Mouse (Mus musculus) layer of hippocampus, postnatal 25 days (tissue): Measurements from ENCODE around the gene Gm9736. TPM values are rescaled to one million over a fixed set of nuclear protein-coding genes. Genes with fewer than 3 reads are reported as not detected.
"Not testable (repeated sequence)": the region's sequence is repeated elsewhere in the genome, so short reads cannot be mapped to it uniquely, and the experiment has no call there.

Experiments
- DNase-seq, 2 experiments: peaks; one replicate each; pipeline ENCODE4 v3.0.0; 2022; ENCODE audit warnings: mixed read lengths in 2 of 2, low spot score in 1 of 2; ENCODE audit errors: extremely low spot score in 1 of 2
- total RNA-seq, 2 experiments: library from RNA; stranded (reverse); gene quantifications; 2 replicates each; pipeline ENCODE4 v1.2.3; 2021

Gm9736 gene
- total RNA-seq, result not detected

DNA sequence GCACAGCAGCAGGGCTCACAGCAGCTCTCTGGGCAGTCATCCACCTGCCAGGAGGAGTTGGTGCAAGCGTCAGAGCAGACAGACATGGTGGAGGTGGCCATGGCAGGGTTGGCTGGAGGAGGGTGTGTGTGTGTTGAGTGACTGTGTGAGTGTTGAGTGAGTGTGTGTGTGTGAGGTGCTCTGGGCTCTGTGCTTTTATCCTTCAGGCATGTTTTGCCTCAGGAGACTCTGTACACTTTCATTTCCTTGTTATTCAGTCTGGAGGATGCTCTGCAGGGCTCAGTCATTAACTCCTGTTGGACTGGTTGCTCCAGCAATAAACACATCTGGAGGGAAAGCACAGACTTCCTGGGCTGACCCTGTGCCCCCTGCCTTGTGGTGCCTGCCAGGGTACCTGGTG lies at the start of gene Gm9736:
TSS of gene Gm9736 (minus strand) at position 101 of the 400 bp plus-strand sequence.
- DNase-seq, result not testable (repeated sequence)

DNA sequence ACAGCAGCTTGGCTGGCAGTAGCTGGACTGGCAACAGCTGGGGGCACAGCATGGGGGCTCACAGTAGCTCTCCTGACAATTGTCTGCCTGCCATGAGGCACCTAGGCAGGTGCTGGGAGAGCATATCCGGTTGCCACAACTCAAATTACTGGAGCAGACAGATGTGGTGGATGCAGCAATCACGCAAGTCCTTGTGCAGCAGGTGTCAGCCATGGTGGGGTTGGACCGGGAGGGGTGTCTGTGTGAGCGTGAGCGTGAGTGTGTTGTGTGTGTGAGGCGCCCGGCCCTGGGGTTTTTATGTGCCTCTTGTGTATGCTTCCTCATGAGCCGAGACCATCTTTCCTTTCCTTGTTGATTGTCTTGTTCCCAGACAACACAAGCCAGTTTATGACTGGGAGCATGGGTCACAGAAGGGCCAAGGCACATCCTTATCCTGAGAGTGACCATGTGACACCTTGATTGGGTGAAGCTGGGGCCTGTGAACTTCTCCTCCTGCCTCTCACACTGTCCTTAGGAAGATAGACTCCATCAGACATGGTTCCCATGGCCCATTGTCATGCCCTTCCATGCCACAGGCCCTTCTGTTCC lies 47.9 kb upstream of the Gm9736 start, which contains the start of gene Gm19668:
TSS of gene Gm19668 (minus strand) at position 213 of the 588 bp plus-strand sequence.
- DNase-seq, result no peak

DNA sequence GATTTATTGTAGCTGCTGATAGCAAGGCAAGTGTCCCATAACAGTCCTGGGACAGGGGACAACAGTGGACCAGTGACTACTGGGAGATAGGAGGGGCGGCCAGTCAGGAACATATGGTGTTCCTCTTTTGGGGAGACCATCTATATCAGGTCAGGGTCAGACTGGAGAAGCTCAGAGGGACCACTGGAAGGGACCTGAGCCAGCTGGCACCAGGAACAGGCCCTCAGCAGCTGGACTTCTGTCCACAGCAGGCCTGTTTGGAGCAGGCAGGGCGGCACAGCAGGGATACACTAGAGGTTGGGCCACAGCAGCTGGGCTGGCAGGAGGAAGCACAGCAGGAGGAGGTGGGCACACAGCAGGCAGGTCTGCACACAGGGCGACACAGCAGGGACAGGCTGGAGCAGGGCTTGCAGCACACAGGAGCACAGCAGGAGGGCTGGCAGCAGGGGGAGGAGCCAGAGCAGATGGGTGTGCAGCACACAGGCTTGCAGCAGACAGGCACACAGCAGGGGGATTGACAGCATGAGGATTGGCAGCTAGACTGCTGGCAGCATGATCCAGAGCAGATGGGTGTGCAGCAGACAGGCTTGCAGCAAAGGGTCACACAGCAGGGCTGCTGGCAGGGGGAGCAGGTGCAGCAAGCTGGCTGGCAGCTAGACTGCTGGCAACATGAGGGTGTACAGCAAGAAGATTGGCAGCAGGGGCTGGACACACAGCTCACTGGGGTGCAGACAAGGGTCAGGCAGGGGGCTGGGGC lies 47.2 kb upstream of the Gm9736 start:
- not testable (repeated sequence) for DNase-seq

DNA sequence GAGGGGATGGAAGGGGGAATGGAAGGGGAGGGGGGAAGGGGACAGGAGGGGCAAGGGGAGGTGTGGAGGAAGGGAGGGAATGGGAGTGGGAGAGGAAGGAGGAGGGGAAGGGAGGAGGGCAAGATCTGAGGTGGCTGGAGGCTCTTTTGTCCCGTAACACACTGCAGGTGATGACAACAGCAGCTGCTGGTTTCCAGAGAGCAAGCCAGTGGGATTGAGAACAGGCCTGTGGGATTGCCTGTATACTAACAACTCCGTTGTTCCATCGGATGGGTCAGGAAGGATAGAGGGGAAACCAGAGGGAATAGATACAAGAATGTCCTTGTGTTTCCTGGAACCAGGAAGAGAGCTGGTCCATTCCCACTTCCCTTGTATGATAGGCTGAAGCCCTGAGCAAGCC lies 46.5 kb upstream of the Gm9736 start:
- DNase-seq, result no peak

DNA sequence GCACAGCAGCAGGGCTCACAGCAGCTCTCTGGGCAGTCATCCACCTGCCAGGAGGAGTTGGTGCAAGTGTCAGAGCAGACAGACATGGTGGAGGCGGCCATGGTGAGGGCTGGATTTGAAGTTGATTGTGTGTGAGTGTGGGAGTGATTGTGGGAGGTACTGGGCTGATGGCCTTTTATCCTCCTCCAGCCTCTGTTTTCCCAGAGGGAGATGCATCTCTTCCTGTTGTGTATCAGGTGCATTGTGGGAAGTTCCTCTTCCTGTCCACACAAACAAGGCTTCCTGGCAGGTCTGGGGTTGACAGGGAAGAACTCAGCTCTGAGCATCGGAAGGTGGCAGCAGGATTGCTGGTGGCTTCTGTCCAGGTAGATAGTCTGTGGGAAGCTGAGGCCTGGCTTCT lies 43.8 kb upstream of the Gm9736 start, which contains the start of gene Gm9639:
TSS of gene Gm9639 (minus strand) at position 101 of the 400 bp plus-strand sequence.
- no peak for DNase-seq

DNA sequence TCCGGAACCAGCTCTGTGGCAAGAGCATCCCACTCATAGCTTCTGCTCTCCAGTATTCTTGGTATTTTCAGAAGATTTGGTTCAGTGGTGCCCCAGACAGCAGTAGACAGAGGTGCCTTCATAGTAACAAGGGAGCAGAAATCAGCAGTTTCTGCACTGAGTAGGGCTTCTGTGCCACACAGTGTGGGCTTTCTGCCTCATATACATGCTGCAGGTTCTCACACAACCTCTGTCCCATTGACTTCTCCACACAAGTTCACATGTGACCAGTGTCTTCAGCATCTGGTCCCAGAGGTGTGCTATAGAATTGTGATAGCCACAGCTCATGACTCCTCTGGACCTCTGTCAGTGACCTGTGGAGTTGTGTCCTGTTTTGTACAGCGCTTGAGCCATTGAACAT lies 37.5 kb upstream of the Gm9736 start:
- DNase-seq, result no peak

DNA sequence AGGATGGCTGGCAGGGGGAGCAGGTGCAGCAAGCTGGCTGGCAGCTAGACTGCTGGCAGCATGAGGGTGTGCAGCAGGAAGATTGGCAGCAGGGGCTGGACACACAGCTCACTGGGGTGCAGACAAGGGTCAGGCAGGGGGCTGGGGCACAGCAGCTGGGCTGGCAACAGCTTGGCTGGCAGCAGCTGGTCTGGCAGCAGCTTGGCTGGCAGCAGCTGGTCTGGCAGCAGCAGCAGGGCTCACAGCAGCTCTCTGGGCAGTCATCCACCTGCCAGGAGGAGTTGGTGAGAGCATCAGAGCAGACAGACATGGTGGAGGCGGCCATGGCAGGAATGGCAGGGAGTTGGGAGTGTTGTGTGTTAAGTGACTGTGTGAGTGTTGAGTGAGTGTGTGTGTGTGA lies 36.7 kb upstream of the Gm9736 start, which contains the start of gene Gm7137:
TSS of gene Gm7137 (minus strand) at position 325 of the 400 bp plus-strand sequence.
- DNase-seq, result not testable (repeated sequence)

DNA sequence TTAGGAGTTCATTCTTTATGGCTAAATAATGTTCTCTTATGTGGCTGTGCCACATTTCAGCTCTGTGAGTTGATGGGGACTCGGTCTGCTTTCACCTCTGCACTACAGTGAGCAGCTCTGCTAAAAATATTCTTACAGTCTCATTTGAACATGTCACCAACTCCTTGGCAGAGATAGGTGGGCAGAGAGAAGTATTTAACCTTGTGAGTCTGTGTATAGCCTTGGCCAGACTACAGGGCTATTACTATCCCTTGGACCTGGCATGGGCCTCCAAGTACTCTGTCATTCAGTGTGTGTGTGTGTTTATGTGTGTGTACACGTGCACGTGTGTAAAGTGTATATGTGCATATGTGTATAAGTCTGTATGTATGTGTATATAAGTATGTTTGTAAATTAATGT lies 32.2 kb upstream of the Gm9736 start:
- DNase-seq, result not testable (repeated sequence)

DNA sequence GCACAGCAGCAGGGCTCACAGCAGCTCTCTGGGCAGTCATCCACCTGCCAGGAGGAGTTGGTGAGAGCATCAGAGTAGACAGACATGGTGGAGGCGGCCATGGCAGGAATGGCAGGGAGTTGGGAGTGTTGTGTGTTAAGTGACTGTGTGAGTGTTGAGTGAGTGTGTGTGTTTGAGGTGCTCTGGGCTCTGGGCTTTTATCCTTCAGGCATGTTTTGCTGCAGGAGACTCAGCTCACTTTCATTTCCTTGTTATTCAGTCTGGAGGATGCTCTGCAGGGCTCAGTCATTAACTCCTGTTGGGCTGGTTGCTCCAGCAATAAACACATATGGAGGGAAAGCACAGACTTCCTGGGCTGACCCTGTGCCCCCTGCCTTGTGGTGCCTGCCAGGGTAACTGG lies 31.3 kb upstream of the Gm9736 start, which contains the start of gene Gm3250:
TSS of gene Gm3250 (minus strand) at position 101 of the 400 bp plus-strand sequence.
- DNase-seq, result not testable (repeated sequence)

DNA sequence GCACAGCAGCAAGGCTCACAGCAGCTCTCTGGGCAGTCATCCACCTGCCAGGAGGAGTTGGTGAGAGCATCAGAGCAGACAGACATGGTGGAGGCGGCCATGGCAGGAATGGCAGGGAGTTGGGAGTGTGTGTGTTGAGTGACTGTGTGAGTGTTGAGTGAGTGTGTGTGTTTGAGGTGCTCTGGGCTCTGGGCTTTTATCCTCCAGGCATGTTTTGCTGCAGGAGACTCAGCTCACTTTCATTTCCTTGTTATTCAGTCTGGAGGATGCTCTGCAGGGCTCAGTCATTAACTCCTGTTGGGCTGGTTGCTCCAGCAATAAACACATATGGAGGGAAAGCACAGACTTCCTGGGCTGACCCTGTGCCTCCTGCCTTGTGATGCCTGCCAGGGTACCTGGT lies 25.7 kb upstream of the Gm9736 start, which contains the start of gene Gm7138:
TSS of gene Gm7138 (minus strand) at position 101 of the 400 bp plus-strand sequence.
- not testable (repeated sequence) for DNase-seq

DNA sequence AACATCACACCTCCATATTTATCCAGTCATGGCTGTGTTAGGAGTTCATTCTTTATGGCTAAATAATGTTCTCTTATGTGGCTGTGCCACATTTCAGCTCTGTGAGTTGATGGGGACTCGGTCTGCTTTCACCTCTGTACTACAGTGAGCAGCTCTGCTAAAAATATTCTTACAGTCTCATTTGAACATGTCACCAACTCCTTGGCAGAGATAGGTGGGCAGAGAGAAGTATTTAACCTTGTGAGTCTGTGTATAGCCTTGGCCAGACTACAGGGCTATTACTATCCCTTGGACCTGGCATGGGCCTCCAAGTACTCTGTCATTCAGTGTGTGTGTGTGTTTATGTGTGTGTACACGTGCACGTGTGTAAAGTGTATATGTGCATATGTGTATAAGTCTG lies 21.0 kb upstream of the Gm9736 start:
- DNase-seq, result not testable (repeated sequence)

DNA sequence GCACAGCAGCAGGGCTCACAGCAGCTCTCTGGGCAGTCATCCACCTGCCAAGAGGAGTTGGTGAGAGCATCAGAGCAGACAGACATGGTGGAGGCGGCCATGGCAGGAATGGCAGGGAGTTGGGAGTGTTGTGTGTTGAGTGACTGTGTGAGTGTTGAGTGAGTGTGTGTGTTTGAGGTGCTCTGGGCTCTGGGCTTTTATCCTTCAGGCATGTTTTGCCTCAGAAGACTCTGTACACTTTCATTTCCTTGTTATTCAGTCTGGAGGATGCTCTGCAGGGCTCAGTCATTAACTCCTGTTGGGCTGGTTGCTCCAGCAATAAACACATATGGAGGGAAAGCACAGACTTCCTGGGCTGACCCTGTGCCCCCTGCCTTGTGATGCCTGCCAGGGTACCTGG lies 20.1 kb upstream of the Gm9736 start, which contains the start of gene Gm3238:
TSS of gene Gm3238 (minus strand) at position 101 of the 400 bp plus-strand sequence.
- DNase-seq, result not testable (repeated sequence)

DNA sequence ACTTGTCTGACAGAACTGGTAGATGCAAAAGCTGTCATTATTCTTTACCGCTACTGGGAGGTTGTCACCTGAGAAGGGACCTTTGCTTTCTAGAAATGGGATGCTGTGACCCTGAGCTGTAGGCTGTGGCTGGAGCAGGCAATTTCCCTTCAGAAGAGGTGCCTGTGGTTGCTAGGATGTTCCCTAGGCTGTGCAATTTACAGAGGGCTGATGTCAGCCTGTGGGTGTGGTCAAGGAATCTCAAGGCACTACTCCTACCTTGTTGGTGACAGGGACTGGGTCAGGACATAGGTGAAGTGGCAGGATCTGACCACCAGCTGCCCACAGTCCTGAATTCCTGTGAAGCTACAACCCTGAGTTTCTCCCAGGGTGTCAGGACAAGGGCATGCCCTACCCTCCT lies 18.6 kb upstream of the Gm9736 start:
- no peak for DNase-seq

DNA sequence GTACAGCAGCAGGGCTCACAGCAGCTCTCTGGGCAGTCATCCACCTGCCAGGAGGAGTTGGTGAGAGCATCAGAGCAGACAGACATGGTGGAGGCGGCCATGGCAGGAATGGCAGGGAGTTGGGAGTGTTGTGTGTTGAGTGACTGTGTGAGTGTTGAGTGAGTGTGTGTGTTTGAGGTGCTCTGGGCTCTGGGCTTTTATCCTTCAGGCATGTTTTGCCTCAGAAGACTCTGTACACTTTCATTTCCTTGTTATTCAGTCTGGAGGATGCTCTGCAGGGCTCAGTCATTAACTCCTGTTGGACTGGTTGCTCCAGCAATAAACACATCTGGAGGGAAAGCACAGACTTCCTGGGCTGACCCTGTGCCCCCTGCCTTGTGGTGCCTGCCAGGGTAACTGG lies 8.4 kb upstream of the Gm9736 start, which contains the start of gene Gm3233:
TSS of gene Gm3233 (minus strand) at position 101 of the 400 bp plus-strand sequence.
- not testable (repeated sequence) for DNase-seq

DNA sequence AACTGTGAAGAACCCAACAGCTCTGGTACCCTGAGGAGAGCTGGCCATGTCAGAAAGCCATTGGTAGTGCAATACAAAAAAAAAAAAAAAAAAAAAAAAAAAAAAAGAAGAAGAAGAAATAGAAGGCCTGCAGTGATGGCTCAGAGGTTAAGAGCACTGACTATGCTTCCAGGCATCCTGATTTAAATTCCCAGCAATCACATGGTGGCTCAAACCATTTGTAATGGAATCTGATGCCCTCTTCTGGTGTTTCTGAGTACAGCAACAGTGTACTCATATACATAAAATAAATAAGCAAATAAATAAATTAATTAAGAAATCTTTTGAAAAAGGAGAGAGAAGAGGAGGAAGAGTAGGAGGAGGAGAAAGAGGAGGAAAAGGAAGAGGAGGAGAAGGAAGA lies 2.3 kb upstream of the Gm9736 start:
- DNase-seq, result no peak

DNA sequence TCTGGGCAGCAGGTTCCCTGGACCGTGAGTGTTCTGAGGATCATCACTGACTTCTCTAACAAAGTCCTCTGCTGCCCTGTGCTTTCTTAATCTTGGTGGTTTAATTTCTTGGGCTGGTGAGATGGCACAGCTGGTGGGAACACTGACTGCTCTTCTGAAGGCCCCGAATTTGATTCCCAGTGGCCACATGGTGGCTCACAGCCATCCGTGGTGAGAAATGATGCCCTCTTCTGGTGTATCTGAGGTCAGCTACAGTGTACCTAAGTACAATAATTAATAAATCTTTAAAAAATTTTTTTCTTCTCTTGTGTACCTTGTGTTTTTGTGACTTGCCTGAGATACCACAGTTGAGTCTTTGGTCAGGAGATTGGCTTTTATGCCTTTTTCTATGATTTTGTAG lies 1.2 kb upstream of the Gm9736 start:
- not testable (repeated sequence) for DNase-seq

DNA sequence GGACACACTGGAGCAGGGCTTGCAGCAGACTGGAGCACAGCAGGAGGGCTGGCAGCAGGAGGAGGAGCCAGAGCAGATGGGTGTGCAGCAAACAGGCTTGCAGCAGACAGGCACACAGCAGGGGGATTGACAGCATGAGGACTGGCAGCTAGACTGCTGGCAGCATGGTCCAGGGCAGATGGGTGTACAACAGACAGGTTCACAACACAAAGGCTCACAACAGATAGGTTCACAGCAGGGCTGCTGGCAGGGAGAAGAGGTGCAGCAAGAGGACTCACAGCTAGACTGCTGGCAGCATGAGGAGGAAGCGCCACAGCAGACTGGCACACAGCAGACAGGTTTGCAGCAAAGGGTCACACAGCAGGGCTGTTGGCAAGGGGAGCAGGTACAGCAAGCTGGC lies 468 bp downstream of the Gm9736 start:
- not testable (repeated sequence) for DNase-seq

DNA sequence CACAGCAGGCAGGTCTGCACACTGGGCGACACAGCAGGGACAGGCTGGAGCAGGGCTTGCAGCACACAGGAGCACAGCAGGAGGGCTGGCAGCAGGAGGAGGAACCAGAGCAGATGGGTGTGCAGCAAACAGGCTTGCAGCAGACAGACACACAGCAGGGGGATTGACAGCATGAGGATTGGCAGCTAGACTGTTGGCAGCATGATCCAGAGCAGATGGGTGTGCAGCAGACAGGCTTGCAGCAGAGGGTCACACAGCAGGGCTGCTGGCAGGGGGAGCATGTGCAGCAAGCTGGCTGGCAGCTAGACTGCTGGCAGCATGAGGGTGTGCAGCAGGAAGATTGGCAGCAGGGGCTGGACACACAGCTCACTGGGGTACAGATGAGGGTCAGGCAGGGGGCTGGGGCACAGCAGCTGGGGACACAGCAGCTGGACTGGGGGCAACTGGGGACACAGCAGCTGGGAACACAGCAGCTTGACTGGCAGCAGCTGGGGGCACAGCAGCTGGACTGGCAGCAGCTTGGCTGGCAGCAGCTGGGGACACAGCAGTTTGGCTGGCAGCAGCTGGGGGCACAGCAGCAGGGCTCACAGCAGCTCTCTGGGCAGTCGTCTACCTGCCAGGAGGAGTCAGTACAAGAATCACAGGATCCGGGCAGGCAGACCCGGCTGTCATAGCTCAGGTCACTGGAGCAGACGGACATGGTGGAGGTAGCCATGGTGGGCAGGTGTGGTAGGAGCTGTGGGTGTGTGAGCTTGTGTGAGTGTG lies 9.0 kb downstream of the Gm9736 start, which contains the start of gene Gm18596:
TSS of gene Gm18596 (minus strand) at position 715 of the 765 bp plus-strand sequence.
- peak in 1 of 2 experiments; percentile 8 for DNase-seq

DNA sequence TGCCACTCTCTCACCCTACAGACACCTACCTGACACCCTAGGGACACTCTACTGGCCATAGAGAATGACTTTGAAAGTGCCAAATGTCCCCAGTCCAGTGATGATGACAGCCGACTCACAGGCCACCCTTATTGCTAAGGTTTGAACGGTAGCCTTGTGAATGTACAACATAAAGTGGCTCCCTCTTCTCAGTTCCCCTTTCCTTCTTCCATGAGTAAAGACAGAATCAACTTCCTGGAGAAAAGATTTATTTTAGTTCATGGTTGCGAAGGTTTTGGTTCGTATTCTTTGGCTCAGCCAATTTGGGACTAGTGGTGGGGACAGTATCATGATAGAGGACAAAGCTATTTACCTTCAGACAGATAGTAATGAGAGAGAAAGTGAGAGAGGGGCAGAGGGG lies 12.2 kb downstream of the Gm9736 start:
- no peak for DNase-seq

DNA sequence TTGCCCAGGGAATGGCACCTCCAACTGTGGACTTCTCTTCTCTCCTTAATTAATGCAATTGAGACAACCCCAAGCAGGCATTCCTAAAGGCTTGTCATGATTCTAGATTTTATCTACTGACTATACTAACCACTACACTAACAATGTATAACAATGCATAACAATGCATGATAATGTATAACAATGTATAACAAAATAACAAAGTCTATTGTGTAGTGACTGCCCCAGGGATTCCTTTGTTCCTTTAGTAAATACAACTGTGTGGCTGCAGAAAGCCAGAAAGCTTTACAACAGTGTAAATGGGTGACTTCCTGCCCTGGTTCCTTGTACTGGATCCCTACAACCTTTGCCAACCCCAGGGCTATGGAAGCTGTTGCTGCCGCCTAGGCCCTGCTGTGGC lies 15.2 kb downstream of the Gm9736 start:
- DNase-seq, result no peak
